In the genomic region with DNA sequence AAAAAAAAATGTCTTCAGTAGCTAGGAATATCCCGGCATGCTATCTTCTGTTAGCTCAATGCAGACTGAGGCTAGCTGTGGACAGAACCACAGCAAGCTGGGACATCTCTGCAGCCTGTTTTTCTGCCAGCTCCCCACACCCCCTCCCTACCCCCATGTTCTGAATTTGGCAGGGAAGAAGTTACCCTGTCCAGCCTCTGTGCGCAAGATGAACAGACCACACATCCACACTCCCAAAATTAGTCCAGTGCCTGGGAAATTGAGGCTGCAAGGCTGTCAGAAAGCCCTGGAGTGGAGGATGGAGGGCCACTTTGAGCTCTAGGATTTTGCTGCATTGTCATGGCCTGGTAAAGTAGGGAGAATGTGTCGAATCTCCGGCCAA, we compare ENCODE assay signal across 9 mouse cellular contexts. TPM values are rescaled to one million over a fixed set of nuclear protein-coding genes. Genes with fewer than 3 reads are reported as not detected.
DNase-seq lines count a peak whose midpoint lies in the region; ATAC-seq and TF ChIP-seq lines count a peak whose summit lies in the region.
"Had no signal": no experiment of that assay in that cellular context is flagged by ENCODE, and none has a peak within 500 bp of the region (broad histone marks: within the 10 kb centered on the region; RNA-seq: fewer than 3 reads in every experiment).

No protein-coding gene starts in this region.

- H3K9ac ChIP-seq in neural tube, embryonic 11.5 days (ENCODE audit: low read length), result peak overlapping the region; percentile 74
- peak overlapping the region; percentile 91 for H3K9ac ChIP-seq in forebrain, postnatal 0 days
- H3K9ac ChIP-seq in intestine, embryonic 15.5 days, result peak overlapping the region; percentile 23; the same call in 1 of the 2 replicates
- peak overlapping the region; percentile 95 for H3K9ac ChIP-seq in midbrain, postnatal 0 days (replicated peaks; ENCODE audit: low read length, poor library complexity, severe bottlenecking)

- no peaks in the 10 kb centered on the region for H3K36me3 ChIP-seq in neural tube, embryonic 11.5 days (ENCODE audit: control insufficient read depth, insufficient read depth, low read length)
- H3K36me3 ChIP-seq in forebrain, postnatal 0 days (ENCODE audit: insufficient read depth), result no peaks in the 10 kb centered on the region
- no peaks in the 10 kb centered on the region for H3K36me3 ChIP-seq in intestine, embryonic 15.5 days
- no peaks in the 10 kb centered on the region for H3K36me3 ChIP-seq in midbrain, postnatal 0 days (ENCODE audit: insufficient read depth, low read length)

- TF ChIP-seq CTCF in forebrain, postnatal 0 days (IDR thresholded peaks at IDR 0.05; ENCODE audit: low read depth), result no peak
- no peak for TF ChIP-seq CTCF in midbrain, postnatal 0 days (IDR thresholded peaks at IDR 0.05)

- H3K27ac ChIP-seq in neural tube, embryonic 11.5 days (ENCODE audit: low read depth, low read length), result no peak overlapping the region
- peak overlapping the region; percentile 97 for H3K27ac ChIP-seq in forebrain, postnatal 0 days (ENCODE audit: low read depth, low read length)
- no peak overlapping the region for H3K27ac ChIP-seq in intestine, embryonic 15.5 days
- peak overlapping the region; percentile 99 for H3K27ac ChIP-seq in midbrain, postnatal 0 days (ENCODE audit: low read depth, low read length)
- H3K27ac ChIP-seq: heart, adult 2 months had no signal

- no peak; the same call in none of the 2 replicates for ATAC-seq in neural tube, embryonic 11.5 days (ENCODE audit: insufficient read depth, low FRiP score, low TSS enrichment)
- peak; percentile 8 for ATAC-seq in forebrain, postnatal 0 days
- ATAC-seq in intestine, embryonic 15.5 days, result 0 out of 2 replicates have a peak, but pooled peaks have one; percentile 27
- ATAC-seq in midbrain, postnatal 0 days (ENCODE audit: low FRiP score), result peak; percentile 43
- ATAC-seq in CD4-positive, CD25-positive, alpha-beta regulatory T cell, adult 4 months, result no peak

- H3K4me2 ChIP-seq in neural tube, embryonic 11.5 days (ENCODE audit: low read depth), result peak overlapping the region; percentile 85
- peak overlapping the region; percentile 63 for H3K4me2 ChIP-seq in forebrain, postnatal 0 days (ENCODE audit: low read depth)
- H3K4me2 ChIP-seq in intestine, embryonic 15.5 days (replicated peaks), result peak overlapping the region; percentile 84
- peak overlapping the region; percentile 69 for H3K4me2 ChIP-seq in midbrain, postnatal 0 days (ENCODE audit: low read depth, low read length, poor library complexity, severe bottlenecking)

- 22% methylated on average over 4 of the region's 4 CpGs for WGBS in neural tube, embryonic 11.5 days
- WGBS in forebrain, postnatal 0 days, result 10% methylated on average over 4 of the region's 4 CpGs
- 25% methylated on average over 4 of the region's 4 CpGs for WGBS in intestine, embryonic 15.5 days
- WGBS in midbrain, postnatal 0 days, result 10% methylated on average over 4 of the region's 4 CpGs

- H3K9me3 ChIP-seq in neural tube, embryonic 11.5 days (ENCODE audit: control insufficient read depth, low read length), result no peaks in the 10 kb centered on the region
- H3K9me3 ChIP-seq in forebrain, postnatal 0 days (ENCODE audit: low read length), result no peaks in the 10 kb centered on the region
- H3K9me3 ChIP-seq in intestine, embryonic 15.5 days, result no peaks in the 10 kb centered on the region
- H3K9me3 ChIP-seq in midbrain, postnatal 0 days (ENCODE audit: low read length), result no peaks in the 10 kb centered on the region

- DNase-seq in neural tube, embryonic 11.5 days (ENCODE audit: low spot score), result peak; percentile 16
- no peak for DNase-seq in neural tube, embryonic 10.5 days (ENCODE audit: extremely low spot score, low spot score)
- peak; percentile 60 for DNase-seq in forebrain, postnatal 0 days
- DNase-seq in midbrain, postnatal 0 days (ENCODE audit: low spot score), result peak; percentile 34
- DNase-seq in adrenal gland, adult (ENCODE audit: inconsistent age in 2 of 2, low spot score in 1 of 2), result no peak
- no peak for DNase-seq in kidney, adult 18-20 months

- H3K4me3 ChIP-seq in neural tube, embryonic 11.5 days (ENCODE audit: low read depth, low read length), result peak overlapping the region; percentile 56
- peak overlapping the region; percentile 84 for H3K4me3 ChIP-seq in forebrain, postnatal 0 days (ENCODE audit: low read depth, low read length)
- H3K4me3 ChIP-seq in intestine, embryonic 15.5 days (replicated peaks), result peak overlapping the region; percentile 41
- peak overlapping the region; percentile 78 for H3K4me3 ChIP-seq in midbrain, postnatal 0 days (ENCODE audit: low read depth, low read length)

- no peaks in the 10 kb centered on the region for H3K4me1 ChIP-seq in neural tube, embryonic 11.5 days (ENCODE audit: control insufficient read depth, insufficient read depth, low read length)
- H3K4me1 ChIP-seq in forebrain, postnatal 0 days (ENCODE audit: insufficient read depth), result peaks cover 8% of the 10 kb centered on the region; the same call in 1 of the 2 replicates
- peaks cover 9% of the 10 kb centered on the region; the same call in 1 of the 2 replicates for H3K4me1 ChIP-seq in intestine, embryonic 15.5 days (replicated peaks)
- H3K4me1 ChIP-seq in midbrain, postnatal 0 days (ENCODE audit: insufficient read depth, low read length), result peaks cover 12% of the 10 kb centered on the region; the same call in 1 of the 2 replicates

- no peaks in the 10 kb centered on the region for H3K27me3 ChIP-seq in neural tube, embryonic 11.5 days (ENCODE audit: control insufficient read depth, insufficient read depth, low read length)
- H3K27me3 ChIP-seq in forebrain, postnatal 0 days (ENCODE audit: insufficient read depth, low read length), result no peaks in the 10 kb centered on the region
- H3K27me3 ChIP-seq in intestine, embryonic 15.5 days (replicated peaks), result peaks cover 17% of the 10 kb centered on the region
- H3K27me3 ChIP-seq in midbrain, postnatal 0 days (ENCODE audit: insufficient read depth, low read length), result no peaks in the 10 kb centered on the region

RNA-seq across cellular contexts. Expression of a gene that starts 1.3 kb away (rescaled TPM):
- polyA plus RNA-seq in neural tube, embryonic 11.5 days (2014; fragmentation: Nextera tagmentation; extraction: Ambion mirVana), result 10.1 and 13.9 TPM in 2 replicates
- 131 and 156 TPM in 2 replicates for total RNA-seq in forebrain, postnatal 0 days (2014; rRNA removed)
- polyA plus RNA-seq in forebrain, postnatal 0 days (2015; fragmentation: Nextera tagmentation; extraction: Ambion mirVana), result 20.3 and 33.6 TPM in 2 replicates
- 0.59 and 0.86 TPM in 2 replicates for polyA plus RNA-seq in intestine, embryonic 15.5 days (2015; fragmentation: Nextera tagmentation; extraction: Ambion mirVana)
- total RNA-seq in midbrain, postnatal 0 days (2014; rRNA removed), result 128 and 140 TPM in 2 replicates
- polyA plus RNA-seq in midbrain, postnatal 0 days (2015; fragmentation: Nextera tagmentation; extraction: Ambion mirVana), result 27.4 and 32.9 TPM in 2 replicates
- polyA plus RNA-seq in CD4-positive, CD25-positive, alpha-beta regulatory T cell, adult 4 months (2017; shearing (Covaris generic)), result under 1 TPM; 0.17 to 0.18 TPM

Comparison
In these comparisons a context has a peak if more than half of its experiments do, and no peak if none do; other contexts are left out.
1. DNase-seq: peak in neural tube, embryonic 11.5 days (single experiment), forebrain, postnatal 0 days (single experiment) and midbrain, postnatal 0 days (single experiment); none in neural tube, embryonic 10.5 days (single experiment), adrenal gland, adult (0 of 2) and kidney, adult 18-20 months (single experiment).
2. ATAC-seq: peak in forebrain, postnatal 0 days (single experiment), intestine, embryonic 15.5 days (single experiment) and midbrain, postnatal 0 days (single experiment); none in neural tube, embryonic 11.5 days (single experiment) and CD4-positive, CD25-positive, alpha-beta regulatory T cell, adult 4 months (single experiment).
3. H3K27ac ChIP-seq: peak in forebrain, postnatal 0 days (single experiment) and midbrain, postnatal 0 days (single experiment); none in neural tube, embryonic 11.5 days (single experiment) and intestine, embryonic 15.5 days (single experiment).
4. H3K9ac ChIP-seq: peak in every context shown above with its lines; median percentile 95 in midbrain, postnatal 0 days; 91 in forebrain, postnatal 0 days; 74 in neural tube, embryonic 11.5 days; 23 in intestine, embryonic 15.5 days.
5. Peak in every context shown above with its lines, with median percentiles within 50 percentile points of each other: H3K4me2 ChIP-seq and H3K4me3 ChIP-seq.